Mouse (Mus musculus): ENCODE measurements around the gene Neurod2. TPM values are rescaled to one million over a fixed set of nuclear protein-coding genes. Genes with fewer than 3 reads are reported as not detected.
A peak's percentile ranks its signal among the peaks of the same experiment; 100 is the strongest.

Gene Neurod2
- total RNA-seq, 2 experiments from 2014 or later, result 158 to 159 TPM

DNA sequence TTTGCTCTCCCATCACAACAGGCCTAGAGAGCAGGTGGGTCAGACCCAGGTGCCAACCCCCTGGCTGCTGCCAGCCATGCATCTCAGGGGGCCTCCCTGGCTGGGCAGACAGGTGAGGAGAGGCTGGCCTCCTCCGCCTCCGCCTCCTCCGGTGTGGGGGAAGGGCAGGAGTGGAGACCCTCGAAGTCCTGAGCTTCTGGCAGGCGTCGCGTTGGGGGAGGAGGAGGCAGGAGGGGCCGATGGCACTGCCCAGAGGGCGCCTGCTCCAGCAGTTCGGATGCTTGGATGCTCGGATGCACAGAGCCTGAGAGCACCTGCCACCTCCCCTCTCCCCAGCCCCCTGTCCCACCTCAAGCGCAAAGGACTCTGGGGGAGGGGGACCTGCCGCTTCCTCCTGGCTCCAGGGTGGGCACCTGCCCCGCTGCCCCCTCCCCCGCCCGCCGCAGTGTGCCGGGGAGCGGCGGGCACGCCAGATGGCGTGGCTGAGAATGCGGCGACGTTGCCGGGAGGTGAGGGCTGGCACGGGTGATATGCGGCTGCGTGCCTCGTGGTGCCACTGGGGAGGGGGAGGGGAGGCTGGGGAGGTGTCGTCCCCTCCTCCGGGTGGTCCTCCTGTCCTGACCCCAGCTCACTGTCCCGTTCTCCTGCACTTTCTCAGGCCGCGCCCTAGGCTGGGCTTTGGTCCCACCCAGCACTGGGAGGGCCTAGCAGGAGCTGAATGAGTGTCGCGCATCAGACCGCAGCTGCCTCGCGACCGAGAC lies 4.7 kb upstream of the Neurod2 start:
- no peak for DNase-seq (ENCODE audit: low spot score in 2 of 2)

DNA sequence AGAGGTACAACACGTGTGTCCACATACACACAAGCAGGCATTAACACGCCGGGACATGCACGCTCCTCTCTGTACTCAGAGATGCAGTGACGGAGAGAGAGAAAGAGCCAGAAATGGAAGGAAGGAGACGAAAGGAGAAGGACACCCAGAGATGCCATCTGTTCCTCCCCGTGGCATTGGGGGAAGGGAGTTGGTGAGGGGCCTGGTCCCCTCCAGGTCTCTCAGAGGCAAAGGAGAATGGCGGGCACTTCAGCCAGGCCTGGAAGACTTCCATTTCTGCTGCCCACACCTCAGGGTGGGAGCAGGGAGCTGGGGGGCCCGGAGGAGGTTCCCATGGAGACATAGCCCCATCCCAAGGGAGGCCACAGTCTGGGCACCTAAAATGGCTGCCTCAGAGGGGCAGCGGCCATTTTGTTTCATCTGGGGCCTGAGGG lies 3.8 kb upstream of the Neurod2 start:
- peak in 1 of 2 experiments; percentile 39 for DNase-seq (ENCODE audit: low spot score in 2 of 2)

DNA sequence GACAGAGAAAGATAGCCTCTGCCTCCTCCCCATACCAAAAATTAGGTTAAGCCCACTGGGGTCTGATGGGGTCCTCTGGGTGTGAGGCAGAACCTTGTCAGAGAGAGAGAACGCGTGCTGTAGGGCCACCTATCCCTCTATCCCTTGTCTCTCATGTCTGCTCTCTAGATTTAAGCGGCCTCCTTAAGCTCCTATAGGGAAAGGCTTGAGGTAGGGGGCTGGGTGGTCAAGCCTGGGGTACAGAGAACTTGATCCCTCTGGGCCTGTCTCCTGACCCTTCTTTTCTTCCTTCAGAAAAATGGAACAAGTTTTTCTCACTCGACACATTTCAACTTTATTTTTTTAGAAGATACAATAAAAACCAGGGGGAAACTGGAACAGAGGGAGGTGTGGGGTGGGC lies 3.4 kb upstream of the Neurod2 start:
- DNase-seq (ENCODE audit: low spot score in 2 of 2), result no peak

DNA sequence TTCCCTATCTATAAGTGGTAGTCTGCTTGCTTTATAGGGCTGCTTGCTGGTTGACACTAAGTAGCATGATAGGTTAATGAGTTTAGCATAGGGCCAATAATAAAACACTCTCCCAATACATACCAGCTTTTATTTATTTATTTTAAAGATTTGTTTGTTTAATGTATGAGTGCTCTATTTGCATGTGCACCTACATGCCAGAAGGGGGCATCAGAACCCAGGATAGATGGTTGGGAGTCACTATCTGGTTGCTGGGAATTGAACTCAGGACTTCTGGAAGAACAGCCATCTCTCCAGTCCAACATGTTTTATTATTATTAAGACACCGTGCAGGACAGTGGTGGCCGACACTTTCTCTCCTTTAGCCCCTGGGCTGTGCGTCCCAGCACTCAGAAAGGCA lies 2.7 kb upstream of the Neurod2 start:
- no peak for DNase-seq (ENCODE audit: low spot score in 2 of 2)

DNA sequence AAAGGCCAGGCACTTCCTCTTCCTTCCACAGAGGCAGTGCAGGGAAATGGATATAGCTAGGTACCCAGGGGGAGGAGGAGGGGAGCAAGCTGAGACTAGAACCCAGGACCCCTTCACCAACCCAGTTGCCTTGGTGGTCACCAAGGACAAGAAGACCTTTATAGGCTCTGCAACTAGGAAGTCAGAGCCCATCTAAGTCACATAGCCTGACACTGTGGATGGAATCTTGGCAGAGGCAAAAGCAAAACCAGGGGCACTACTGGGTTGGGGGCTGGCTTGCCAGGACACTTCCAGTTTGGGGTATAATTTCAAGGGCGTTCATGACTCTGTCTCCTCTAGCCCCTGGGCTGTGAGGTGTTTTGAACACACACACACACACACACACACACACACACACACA lies 2.0 kb upstream of the Neurod2 start:
- DNase-seq (ENCODE audit: low spot score in 2 of 2), result no peak

DNA sequence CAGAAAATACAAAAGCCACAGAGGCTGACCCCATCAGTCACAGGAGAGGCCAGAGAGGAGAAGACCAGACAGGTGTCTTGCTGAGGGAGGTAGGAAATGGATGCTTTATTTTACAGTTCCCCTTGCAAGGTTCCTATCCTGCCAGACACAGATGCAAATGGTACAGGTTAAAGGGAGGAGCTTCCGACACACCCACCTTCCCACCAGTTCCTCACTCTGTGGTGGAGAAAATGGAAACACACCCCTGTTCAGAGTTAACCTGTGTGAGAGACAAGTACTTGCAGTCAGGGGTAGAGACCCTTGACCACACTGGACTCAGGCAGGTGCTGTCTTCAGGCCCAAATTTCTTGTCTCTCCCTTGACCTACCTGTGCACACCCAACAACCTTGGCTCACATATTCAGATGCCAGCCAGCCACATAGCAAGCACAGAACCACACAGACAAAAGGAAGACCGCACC lies 1.3 kb upstream of the Neurod2 start:
- DNase-seq (ENCODE audit: low spot score in 2 of 2), result no peak

DNA sequence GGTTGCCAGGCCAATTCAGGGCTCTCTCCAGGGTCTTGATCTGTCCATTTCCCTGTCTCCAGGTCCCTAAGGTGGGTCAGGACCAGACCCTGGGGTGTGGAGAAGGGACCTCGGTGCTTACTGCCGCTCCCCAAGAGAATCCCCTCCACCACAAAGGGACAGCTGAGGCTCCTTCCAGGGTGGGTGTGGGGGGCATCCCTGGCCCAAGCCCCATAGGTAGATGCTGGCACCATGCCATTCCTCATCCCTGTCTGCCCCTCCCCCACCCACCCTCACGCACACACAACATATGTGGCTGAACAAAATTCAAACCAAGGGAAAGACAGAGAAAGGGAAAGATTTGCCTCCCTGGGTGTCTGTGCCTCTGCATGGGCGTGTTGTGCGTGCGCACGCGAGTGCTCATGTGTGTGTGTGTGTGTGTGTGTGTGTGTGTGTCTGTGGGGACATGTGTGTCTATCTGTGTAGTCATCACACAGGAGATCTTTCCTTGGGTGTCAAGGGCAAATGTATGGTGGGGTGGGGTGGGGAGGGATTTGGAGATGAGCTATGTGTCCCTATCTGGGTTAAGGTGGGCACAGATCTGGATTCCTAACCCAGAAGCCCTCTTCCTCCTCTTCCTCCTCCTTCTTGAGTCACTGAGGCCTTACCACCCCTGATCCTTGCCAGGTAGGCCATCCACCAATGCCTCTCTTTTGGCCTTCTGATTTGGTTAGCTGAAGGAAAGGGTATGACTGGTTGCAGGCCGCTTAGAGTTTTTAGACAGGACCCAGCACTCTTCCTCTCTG lies 704 bp upstream of the Neurod2 start:
- DNase-seq (ENCODE audit: low spot score in 2 of 2), result no peak

DNA sequence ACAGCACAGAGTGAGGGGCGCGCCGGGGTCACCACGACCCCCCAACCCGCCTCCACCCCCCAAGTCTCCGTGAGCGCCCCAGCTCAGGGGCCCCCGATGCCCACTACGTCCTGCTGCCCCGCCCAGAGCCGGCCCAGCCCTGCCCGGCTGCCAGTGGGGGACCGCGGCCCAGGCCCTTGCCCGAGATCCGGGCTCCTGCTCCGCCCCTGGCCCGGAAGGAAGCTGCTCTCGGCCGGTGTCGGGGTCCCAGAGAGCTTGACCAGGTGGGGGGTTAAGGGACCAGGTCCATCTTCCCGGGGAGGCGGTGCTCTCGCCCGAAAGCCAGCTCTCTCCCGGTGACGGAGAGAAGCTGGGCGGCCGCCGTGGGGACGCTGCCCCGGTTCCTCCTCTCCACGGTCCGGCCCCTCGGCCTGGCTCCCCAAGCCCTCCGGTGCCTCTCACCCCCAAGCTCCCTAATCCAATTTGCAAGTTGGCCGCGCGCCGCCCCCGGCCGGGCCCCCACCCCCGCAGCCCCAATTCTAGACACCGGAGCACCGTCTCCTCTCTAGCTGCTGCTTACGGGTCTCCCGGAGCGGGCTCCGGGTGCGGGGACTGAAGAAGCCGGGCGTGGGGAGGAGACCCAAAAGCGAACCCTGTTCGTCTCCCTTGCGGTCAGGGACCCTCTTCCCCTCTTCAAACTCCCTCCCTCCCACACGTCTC lies 928 bp downstream of the Neurod2 start:
- peak in 1 of 2 experiments; percentile 50 for DNase-seq (ENCODE audit: low spot score in 2 of 2)

DNA sequence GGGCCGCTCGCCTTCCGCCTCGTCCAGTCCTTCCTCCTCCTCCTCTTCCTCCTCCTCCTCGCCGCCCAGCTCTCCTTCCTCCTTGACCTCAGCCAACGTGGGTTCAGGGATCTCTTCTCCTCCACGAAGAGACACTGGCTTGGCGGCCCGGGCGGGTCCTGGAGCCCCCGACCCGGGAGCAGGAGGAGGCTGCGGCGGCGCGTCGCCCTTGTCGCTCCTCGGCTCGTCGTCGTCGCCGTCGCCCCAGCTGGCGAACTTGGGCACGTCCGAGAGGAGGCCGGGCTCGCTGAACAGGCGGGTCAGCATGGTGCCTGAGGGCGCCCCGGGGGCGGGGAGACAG lies 1.4 kb downstream of the Neurod2 start:
- no peak for DNase-seq (ENCODE audit: low spot score in 2 of 2)

DNA sequence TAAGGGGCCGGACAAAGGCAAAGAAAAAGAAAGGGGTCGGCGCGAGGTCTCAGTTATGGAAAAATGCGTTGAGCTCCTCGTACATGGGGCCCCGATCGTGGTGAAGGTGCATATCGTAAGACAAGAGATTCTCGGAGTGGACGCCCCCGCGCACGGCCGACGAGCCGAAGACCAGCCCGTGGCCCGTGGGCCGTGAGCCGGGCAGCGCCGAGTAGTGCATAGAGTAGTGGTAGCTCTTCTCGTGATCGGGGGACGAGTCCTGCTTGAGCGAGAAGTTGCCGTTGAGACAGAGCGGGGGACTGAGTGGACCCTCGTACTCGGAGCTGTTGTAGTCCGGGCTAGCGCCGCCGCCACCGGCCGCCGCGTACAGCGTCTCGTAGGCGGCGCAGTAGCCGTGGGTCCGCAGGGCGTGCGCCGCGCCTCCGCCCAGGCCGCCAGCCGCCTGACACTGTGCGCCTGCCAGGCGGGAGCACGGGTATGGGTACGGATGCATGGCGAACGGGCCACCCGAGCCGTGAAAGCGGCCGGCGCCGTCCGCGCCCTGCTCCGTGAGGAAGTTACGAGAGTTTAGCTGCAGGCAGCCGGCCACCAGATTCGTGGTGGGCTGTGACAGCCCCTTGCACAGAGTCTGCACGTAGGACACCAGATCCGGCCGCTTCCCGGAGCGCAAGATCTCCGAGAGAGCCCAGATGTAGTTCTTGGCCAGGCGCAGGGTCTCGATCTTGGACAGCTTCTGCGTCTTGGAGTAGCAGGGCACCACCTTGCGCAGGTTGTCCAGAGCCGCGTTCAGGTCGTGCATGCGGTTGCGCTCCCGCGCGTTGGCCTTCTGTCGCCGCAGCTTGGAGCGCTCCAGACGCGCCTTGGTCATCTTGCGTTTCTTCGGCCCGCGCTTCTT lies 2.1 kb downstream of the Neurod2 start:
- DNase-seq (ENCODE audit: low spot score in 2 of 2), result peak in 1 of 2 experiments; percentile 40

DNA sequence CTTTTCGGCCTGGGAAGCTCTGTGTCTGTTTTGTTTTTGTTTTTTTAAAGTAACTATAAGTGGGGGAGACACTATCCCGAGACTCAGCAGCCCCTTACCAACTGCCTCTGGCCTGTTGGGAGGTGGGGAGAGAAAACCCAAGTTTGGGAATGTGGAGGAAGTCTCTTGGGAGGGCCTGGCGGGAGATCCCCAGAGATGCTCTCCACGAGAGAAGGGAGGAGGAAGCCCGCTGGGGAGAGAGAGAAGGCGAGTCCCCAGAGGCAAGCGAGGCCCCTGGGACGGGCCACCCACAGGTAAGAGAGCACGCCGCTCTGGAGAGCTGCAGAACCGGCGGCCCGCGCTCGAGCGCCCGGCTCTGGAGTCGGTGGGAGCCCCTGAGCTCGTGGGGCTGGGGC lies 2.7 kb downstream of the Neurod2 start:
- no peak for DNase-seq (ENCODE audit: low spot score in 2 of 2)

DNA sequence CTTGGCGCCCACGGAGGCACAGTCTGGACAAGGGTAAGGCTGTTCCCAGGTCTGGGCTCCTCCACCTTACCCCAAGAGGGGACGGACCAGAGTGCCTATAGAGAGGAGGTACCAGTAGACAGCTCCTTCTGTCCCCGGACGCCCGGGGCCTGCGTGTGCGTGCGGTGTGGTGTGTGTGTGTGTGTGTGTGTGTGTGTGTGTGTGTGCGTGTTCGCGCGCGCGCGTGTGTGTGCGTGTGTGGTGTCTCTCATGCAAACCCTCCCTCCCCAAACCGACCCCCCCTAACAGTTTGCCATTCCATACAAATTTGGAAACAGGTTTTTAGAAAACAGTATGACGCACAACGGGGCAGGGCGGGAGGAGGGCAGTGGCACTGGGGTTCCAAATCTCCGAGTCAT lies 3.6 kb downstream of the Neurod2 start:
- DNase-seq (ENCODE audit: low spot score in 2 of 2), result no peak

DNA sequence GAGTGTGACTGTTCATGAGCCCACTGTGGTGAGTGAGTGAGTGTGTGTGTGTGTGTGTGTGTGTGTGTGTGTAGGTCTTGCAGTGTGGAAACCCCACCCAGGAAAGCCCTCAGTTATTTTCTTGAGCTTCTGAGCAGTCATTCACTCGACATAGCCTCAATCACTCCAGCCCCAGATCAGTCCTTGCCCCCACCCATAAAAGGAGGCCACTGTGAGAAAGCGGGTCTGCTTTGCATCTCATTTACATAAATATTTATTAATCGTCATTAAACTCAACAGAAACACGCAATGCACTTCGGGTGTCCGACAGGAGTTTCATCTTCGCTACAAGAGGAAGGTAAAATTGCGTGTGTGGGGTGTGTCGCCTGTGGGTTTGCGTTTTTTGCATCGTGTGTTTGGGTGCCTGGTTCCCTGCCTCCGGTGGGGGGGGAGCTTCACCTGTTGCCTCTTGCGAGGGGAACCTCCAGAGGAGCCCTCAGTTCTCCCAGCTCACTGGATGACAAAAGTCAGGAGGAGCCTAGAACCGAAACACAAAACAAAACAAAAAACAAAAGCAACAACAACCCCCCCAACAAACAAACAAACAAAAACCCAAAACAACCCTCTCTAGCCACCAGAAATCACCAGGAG lies 4.1 kb downstream of the Neurod2 start:
- no peak for DNase-seq (ENCODE audit: low spot score in 2 of 2)

DNA sequence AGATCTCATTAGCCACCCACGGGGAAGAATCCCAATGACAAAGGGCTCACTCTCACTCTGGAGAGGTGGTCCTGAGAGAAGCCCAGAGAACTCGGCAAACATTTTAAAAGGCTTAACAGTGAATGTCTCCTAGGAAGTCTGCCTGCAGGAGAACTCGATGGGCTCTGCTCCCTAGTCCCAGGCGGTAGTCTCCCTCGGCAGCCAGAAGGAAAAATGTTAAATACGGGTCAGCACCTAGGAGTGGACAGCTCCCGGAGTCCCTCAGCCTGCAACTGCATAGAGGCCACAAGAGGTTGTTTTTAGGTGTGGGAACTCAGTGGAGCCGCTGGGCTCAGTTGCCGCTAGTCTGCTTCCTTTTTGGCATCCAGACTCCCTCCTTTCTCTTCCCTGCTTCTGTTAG lies 5.5 kb downstream of the Neurod2 start:
- DNase-seq (ENCODE audit: low spot score in 2 of 2), result peak in 1 of 2 experiments; percentile 20

DNA sequence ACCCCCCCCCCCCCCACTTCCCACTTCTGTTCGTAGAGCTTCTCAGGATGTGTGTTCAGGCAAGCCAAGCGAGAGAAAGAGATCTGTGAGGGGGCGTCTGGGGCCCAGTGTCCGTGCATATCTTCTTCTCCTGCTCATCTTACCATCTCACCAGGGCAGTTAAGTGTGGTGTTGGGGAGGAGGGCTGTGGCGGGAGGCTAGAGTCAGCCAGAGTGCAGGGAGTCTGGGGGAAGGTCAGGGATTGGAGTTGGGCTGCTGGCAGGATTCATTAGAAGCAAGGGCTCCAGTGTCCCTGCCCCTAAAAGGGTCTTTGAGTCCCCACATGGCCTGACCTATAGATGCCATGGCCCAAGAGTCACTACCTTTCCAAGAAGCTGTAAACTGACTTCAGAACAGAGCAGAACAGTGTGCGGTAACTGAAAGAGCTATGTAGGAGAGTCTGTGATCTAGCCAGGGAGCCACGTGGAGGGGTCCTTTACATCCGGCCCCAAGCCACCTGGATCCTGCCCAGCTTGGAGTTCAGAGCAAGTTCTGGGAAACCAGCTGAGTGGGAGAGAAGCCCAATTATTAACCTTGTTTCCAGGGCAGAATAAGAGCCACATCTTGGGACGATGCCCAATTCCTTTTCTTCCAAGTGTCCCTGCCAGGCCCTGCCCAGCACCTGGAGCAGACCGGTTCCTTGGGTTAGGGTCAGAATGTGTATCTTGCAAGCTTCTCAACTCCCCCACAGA lies 6.1 kb downstream of the Neurod2 start:
- peak in 1 of 2 experiments; percentile 14 for DNase-seq (ENCODE audit: low spot score in 2 of 2)

DNA sequence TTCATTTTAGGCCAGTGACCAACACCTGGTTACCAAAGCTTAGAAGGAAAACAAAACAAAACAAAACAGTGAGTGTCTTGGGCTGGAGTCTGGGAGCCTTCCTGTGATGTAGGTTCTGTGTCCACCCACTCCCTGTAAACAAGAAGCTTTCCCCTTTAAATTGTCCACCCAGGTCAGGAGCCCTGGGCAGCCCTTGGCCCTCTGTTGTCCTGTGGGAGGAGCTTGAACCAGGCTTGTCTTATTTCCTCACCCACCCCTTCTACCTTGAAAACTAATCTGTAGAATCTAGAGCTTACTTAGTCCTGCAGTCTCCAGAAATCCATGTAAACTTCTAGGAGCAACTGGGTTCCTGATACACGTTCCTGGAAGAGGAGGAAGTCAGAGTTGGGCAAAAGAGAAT lies 7.3 kb downstream of the Neurod2 start:
- no peak for DNase-seq (ENCODE audit: low spot score in 2 of 2)

DNA sequence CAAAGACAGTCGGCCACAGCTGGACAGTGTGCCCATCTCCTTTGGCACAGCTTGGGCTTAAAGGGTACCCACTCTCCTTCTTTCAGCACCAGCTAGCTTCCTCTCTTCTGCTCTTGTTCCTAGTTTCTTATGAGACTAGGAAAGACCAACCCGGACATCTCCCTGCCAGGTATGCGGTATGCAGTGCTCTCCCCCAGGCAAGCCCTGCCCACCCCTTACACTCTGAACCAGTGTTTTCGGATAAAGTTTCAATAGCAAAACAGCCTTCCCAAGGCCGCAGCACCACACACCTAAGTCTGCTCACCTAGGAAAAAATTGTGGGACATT lies 7.8 kb downstream of the Neurod2 start:
- no peak for DNase-seq (ENCODE audit: low spot score in 2 of 2)

DNA sequence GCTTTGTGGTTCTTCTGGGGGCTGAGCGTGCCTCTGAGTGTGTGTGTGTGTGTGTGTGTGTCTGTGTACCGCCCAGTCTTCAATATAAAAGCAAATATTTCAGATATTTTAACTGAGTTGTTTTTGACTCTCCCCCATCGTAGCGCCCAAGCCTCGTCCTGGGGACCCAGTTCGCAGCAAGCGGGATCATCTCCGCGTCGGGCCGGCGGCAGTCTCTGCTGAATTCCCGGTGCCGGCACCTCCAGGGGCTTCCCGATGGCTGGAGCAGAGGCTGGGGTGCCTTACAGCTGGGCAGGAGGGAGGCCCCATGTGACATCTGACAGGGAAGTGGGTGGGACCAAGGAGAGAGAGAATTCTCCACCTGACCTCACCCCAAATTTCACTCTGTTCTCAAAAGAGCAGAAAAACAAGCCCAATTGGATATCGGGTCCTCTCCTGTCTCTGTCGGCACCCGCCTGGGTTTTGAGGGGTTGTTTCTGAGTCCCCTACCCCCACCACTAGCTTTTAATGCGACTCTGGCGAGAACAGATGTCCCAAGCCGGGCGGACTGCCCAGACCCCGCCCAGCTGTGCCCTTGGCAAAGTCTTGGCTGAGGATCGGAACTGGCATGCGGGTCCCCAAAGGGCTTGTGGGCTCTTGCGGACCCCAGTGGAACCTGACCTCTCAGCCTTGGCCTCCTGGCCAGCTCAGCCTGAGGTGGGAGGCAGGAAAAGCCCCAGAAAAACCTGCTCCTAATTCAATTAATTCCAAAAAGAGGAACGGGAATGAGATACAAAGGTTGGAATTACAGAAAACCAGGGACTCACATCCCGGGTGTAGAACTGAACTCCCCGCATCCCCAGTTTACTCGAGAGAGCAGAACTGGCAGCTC lies 8.4 kb downstream of the Neurod2 start:
- peak in 1 of 2 experiments; percentile 58 for DNase-seq (ENCODE audit: low spot score in 2 of 2)

DNA sequence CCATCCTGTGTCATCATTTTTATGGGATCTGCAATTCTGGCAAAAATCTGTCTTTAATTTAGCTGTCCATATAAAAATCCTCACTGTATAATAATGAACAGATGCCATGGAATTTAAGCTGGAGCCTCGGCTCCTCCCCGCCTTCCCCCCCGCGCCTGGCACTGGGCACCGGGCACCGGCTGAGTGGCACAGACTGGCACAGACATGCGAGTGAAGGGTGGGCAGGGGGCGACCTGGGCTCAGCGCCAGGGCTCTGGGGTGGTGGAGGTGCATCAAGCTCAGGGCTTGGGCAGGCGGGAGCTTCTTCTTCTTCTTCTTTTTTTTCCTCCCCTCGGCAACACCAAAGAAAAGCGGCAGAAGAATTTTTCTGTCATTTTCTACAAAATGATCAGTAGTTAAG lies 9.1 kb downstream of the Neurod2 start:
- peak in 1 of 2 experiments; percentile 60 for DNase-seq (ENCODE audit: low spot score in 2 of 2)

Data from layer of hippocampus, adult 18-20 months (tissue).